Mouse (Mus musculus): ENCODE measurements around the gene Npr1.

Gene Npr1

GRCm38 (mm10) chr3:90437131-90437530, 28.5 kb downstream of the Npr1 start:
- no peak for DNase-seq (ENCODE audit: low read depth, low spot score)

- no peak for DNase-seq (ENCODE audit: low read depth, low spot score)
These were observed 31.5 kb downstream of the Npr1 start for GRCm38 (mm10) chr3:90434073-90434730.

- DNase-seq (ENCODE audit: low read depth, low spot score), result peak; percentile 99
These were observed 32.2 kb downstream of the Npr1 start, which contains the start of gene Ints3 for GRCm38 (mm10) chr3:90433381-90434020. Gene Ints3, minus strand, starts transcription at chr3:90433622.

DNA sequence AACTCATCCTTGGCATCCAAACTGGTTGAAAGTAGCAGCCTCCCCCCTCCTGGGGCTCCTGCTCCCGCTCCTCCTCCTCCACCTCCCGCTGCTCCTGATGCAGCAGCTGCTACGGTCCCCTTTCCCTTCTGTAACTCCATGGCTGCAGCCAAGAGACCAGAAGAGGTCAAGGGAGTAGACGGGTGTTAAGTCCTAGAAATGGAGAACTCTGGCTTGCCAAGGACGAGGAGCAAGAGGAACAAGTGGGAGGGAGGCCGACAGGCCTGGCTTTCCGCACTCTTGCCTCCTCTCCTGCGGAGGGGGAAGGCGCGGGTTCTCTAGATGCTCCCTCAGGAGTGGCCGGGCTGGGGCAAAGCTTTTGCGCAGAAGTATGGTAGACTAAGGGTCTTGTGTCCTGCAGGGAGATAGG, 32.9 kb downstream of the Npr1 start:
- DNase-seq (ENCODE audit: low read depth, low spot score), result no peak

DNA sequence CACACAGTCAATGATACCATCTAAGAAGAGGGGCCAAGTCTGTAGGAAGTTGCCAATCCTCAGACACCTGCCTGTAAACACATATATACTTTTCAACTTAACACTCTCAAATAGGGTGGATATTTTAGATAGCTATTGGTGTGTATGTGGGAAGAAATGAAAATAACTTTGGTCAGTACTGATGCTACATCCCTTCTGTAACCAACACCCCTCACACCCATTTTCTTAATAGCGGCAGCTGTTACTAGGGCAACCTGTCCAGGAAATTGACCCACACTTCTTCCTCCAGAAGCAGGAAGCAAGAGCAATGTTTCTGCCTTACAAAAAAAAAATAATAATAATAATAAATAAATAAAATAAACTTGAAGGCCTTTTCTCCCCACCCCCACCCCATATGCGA, 33.3 kb downstream of the Npr1 start:
- DNase-seq (ENCODE audit: low read depth, low spot score), result no peak

- no peak for DNase-seq (ENCODE audit: low read depth, low spot score)
These were observed 36.1 kb downstream of the Npr1 start for GRCm38 (mm10) chr3:90429576-90429975.

- no peak for DNase-seq (ENCODE audit: low read depth, low spot score)
These were observed 37.5 kb downstream of the Npr1 start for GRCm38 (mm10) chr3:90428186-90428585.

GRCm38 (mm10) chr3:90427574-90427973, 38.1 kb downstream of the Npr1 start:
- DNase-seq (ENCODE audit: low read depth, low spot score), result no peak

DNA sequence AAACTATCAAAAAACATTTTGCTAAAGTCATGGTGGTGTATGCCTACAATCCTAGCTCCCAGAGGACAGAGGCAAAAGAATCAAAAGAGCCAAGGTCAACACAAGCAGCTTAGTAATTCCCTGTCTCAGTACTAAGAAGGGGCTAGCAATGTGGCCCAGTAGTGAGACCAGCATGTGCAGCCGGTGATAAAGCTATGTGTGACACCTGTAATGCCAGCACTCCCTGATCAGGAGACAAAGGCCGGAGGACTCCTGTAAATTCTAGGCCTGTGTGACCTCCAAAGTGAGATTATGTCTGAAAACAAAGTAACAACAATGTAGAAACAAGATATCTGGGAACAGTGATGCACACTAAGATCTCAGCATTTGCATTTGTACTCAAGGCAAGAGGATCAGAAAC, 40.2 kb downstream of the Npr1 start:
- no peak for DNase-seq (ENCODE audit: low read depth, low spot score)

- no peak for DNase-seq (ENCODE audit: low read depth, low spot score)
These were observed 42.1 kb downstream of the Npr1 start for GRCm38 (mm10) chr3:90423549-90423948.

DNA sequence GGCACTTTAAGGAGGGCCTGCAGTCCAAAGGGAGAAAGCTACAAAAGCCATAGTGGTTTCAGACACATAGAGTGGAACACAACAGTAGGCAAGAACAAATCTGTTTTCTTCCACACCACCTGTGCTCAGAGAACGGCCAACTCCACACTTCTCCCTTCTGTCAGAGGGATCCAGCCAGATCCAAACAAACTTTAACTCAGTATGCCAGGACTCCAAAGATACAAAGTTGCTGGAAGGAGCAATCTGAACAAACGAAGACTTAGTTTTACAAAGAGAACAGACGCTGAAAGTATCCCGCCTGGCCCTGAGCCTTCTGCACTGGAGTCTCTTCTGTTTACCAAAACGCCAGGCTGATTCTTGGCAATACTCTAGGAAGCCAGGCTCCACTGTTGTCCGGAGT, 45.0 kb downstream of the Npr1 start:
- no peak for DNase-seq (ENCODE audit: low read depth, low spot score)

- no peak for DNase-seq (ENCODE audit: low read depth, low spot score)
These were observed 52.7 kb downstream of the Npr1 start for GRCm38 (mm10) chr3:90413011-90413396.

DNA sequence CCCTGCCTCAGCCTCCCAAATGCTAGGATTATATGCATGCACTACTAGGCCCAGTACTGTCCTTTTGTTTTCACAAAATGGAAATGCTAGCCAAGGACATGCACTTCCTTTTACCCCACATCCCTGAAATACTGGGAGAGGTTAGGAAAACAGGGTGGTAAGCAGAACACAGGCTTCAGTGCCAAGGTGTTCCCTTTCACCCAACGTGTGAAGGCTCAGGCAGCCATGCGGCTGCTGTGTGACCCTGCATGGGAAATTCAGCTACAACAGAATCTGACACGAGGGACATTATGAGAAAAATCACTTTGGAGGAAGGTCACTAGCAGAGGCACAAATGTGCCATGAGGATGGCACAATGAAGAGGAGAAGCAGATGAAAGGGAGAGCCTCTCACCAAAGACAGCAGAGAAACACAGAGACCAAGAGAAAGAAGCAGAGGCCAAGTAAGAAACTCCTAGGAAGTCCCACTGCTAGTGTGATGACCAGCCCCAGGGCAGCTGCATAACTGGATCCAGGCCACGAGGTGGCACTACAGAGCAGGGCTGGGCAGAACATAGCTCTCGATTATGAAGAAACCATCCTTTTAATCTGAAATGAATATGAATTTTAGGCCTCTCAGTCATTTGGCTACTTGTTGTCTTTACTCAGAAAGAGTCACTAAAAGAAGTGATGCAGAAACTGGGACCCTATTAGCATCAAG, 53.2 kb downstream of the Npr1 start:
- no peak for DNase-seq (ENCODE audit: low read depth, low spot score)

- DNase-seq (ENCODE audit: low read depth, low spot score), result no peak
These were observed 56.9 kb downstream of the Npr1 start for GRCm38 (mm10) chr3:90408721-90409120.

DNA sequence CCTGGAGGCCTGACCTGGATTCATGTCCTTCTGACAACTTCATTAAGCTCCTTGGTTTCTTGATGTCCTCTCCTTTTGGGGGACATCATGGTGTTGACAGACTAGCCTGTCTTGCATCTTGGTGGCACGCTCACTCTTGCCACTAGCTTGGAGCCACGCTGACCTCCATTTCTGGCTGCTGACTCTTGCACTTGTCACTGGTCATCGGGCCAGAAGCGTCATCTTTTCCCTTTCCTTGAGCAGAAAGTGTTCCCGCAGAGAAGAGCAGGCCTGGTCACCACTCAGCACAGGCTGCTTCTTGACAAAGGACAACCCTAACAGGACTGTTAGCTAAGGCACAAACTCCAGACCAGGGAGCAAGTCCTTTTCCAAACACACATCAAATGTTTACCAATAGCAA, 59.3 kb downstream of the Npr1 start:
- no peak for DNase-seq (ENCODE audit: low read depth, low spot score)

GRCm38 (mm10) chr3:90404609-90405008, 61.1 kb downstream of the Npr1 start:
- DNase-seq (ENCODE audit: low read depth, low spot score), result no peak

GRCm38 (mm10) chr3:90404121-90404520, 61.5 kb downstream of the Npr1 start:
- no peak for DNase-seq (ENCODE audit: low read depth, low spot score)

- no peak for DNase-seq (ENCODE audit: low read depth, low spot score)
These were observed 64.7 kb downstream of the Npr1 start for GRCm38 (mm10) chr3:90400993-90401392.

All from retina, adult 2 months (tissue).